Mouse (Mus musculus) E14TG2a.4 (cell line): ENCODE measurements around the gene Isx.

Experiments used
- CTCF ChIP-seq: conservative IDR thresholded peaks from 2 replicates; pipeline ENCODE4 v1.5.1; 2014; ENCODE audit warnings: low read length
- POU5F1 ChIP-seq: IDR thresholded peaks from 2 replicates; pipeline ENCODE4 v1.6.1; 2014; ENCODE audit warnings: low read length, borderline replicate concordance

GRCm38 (mm10) chr8:74859241-74859640 is 13.7 kb upstream of the Isx start:
- TF ChIP-seq CTCF (no peak), POU5F1 (no peak)
